17 mouse cellular contexts compared by ENCODE assay signal in the genomic region with DNA sequence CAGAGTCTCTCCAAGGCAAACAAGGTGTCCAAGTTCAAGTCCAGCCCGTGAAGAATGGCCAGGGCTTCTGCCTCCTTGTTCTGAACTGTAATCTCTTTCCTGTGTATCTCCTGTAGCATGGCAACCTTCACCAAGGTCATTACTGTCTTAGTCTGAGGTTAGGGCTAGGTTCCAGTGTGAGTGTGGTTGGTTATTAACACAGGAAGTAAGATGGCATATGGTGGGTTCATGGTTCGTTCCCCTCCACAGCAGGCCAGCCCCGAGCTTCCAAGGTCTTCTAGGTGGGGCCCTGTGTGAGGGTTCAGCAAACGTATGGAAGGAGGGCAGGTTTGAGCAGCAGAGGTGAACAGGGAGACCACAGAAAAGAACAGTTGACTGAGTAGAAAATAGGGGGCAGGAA. TPM values are rescaled to one million over a fixed set of nuclear protein-coding genes. Genes with fewer than 3 reads are reported as not detected.
DNase-seq lines count a peak whose midpoint lies in the region; ATAC-seq and TF ChIP-seq lines count a peak whose summit lies in the region.
"Had no signal": no experiment of that assay in that cellular context is flagged by ENCODE, and none has a peak within 500 bp of the region (broad histone marks: within the 10 kb centered on the region; RNA-seq: fewer than 3 reads in every experiment).

No protein-coding gene starts in this region.

- peaks cover 3% of the 10 kb centered on the region; the same call in 1 of the 2 replicates for H3K4me1 ChIP-seq in midbrain, embryonic 11.5 days (ENCODE audit: control insufficient read depth, insufficient read depth, low read length)
- H3K4me1 ChIP-seq in midbrain, postnatal 0 days (ENCODE audit: insufficient read depth, low read length) = no peaks in the 10 kb centered on the region

- H3K27me3 ChIP-seq in midbrain, embryonic 11.5 days (ENCODE audit: control insufficient read depth, insufficient read depth, low read length) = no peaks in the 10 kb centered on the region
- H3K27me3 ChIP-seq in midbrain, postnatal 0 days (ENCODE audit: insufficient read depth, low read length) = no peaks in the 10 kb centered on the region; the same call in 1 of the 2 replicates
- H3K27me3 ChIP-seq: forebrain, embryonic 13.5 days; heart, embryonic 12.5 days; hindbrain, embryonic 12.5 days had no signal

- H3K27ac ChIP-seq in midbrain, embryonic 11.5 days (ENCODE audit: low read depth, low read length) = no peak overlapping the region
- H3K27ac ChIP-seq in midbrain, postnatal 0 days (ENCODE audit: low read depth, low read length) = no peak overlapping the region
- no peak overlapping the region for H3K27ac ChIP-seq in layer of hippocampus, adult 2 months
- H3K27ac ChIP-seq: embryonic facial prominence, embryonic 10.5 days; forebrain, embryonic 13.5 days; hindbrain, embryonic 12.5 days had no signal

- no peak for TF ChIP-seq CTCF in midbrain, postnatal 0 days (IDR thresholded peaks at IDR 0.05)
- TF ChIP-seq CTCF in layer of hippocampus, adult 2 months (conservative IDR thresholded peaks at IDR 0.05) = no peak

- WGBS in midbrain, embryonic 11.5 days = 92% methylated on average over 4 of the region's 4 CpGs
- WGBS in midbrain, postnatal 0 days = 95% methylated on average over 4 of the region's 4 CpGs

- ATAC-seq in midbrain, embryonic 11.5 days (ENCODE audit: low FRiP score) = no peak
- no peak for ATAC-seq in midbrain, postnatal 0 days (ENCODE audit: low FRiP score)
- ATAC-seq: forebrain, embryonic 13.5 days; forebrain, postnatal 0 days had no signal

- no peaks in the 10 kb centered on the region for H3K9me3 ChIP-seq in midbrain, embryonic 11.5 days (ENCODE audit: control insufficient read depth, low read length)
- H3K9me3 ChIP-seq in midbrain, postnatal 0 days (ENCODE audit: low read length) = no peaks in the 10 kb centered on the region
- H3K9me3 ChIP-seq: embryonic facial prominence, embryonic 10.5 days; forebrain, embryonic 13.5 days; heart, embryonic 12.5 days; hindbrain, embryonic 12.5 days had no signal

- H3K9ac ChIP-seq in midbrain, embryonic 11.5 days (ENCODE audit: low read length) = no peak overlapping the region
- no peak overlapping the region for H3K9ac ChIP-seq in midbrain, postnatal 0 days (replicated peaks; ENCODE audit: low read length, poor library complexity, severe bottlenecking)
- H3K9ac ChIP-seq: forebrain, embryonic 13.5 days; forebrain, postnatal 0 days; heart, embryonic 12.5 days; hindbrain, embryonic 12.5 days had no signal

- H3K36me3 ChIP-seq in midbrain, embryonic 11.5 days (ENCODE audit: control insufficient read depth, insufficient read depth, low read length) = no peaks in the 10 kb centered on the region
- 0 out of 2 replicates have a peak, but pooled peaks cover 2% of the 10 kb centered on the region for H3K36me3 ChIP-seq in midbrain, postnatal 0 days (ENCODE audit: insufficient read depth, low read length)
- H3K36me3 ChIP-seq: hindbrain, embryonic 12.5 days had no signal

- no peak overlapping the region for H3K4me2 ChIP-seq in midbrain, embryonic 11.5 days
- no peak overlapping the region for H3K4me2 ChIP-seq in midbrain, postnatal 0 days (ENCODE audit: low read depth, low read length, poor library complexity, severe bottlenecking)
- H3K4me2 ChIP-seq: forebrain, embryonic 13.5 days; heart, embryonic 12.5 days; hindbrain, embryonic 12.5 days had no signal

- H3K4me3 ChIP-seq in midbrain, embryonic 11.5 days (ENCODE audit: low read depth, low read length) = no peak overlapping the region
- no peak overlapping the region for H3K4me3 ChIP-seq in midbrain, postnatal 0 days (ENCODE audit: low read depth, low read length)
- H3K4me3 ChIP-seq in layer of hippocampus, adult 2 months = no peak overlapping the region
- H3K4me3 ChIP-seq: embryonic facial prominence, embryonic 10.5 days; forebrain, embryonic 13.5 days; heart, embryonic 12.5 days; hindbrain, embryonic 12.5 days had no signal

- DNase-seq in kidney, adult 11 months = peak; percentile 43
- no peak for DNase-seq in kidney, postnatal 10 days
- DNase-seq in midbrain, embryonic 11.5 days (ENCODE audit: low spot score, missing footprints) = peak; percentile 64
- DNase-seq in midbrain, postnatal 0 days (ENCODE audit: low spot score) = no peak
- peak; percentile 39 to 43 for DNase-seq in kidney, postnatal 36 days
- DNase-seq in layer of hippocampus, adult 2 months (ENCODE audit: low spot score in 2 of 2) = no peak
- DNase-seq: adrenal gland, adult 2 months; adrenal gland, postnatal 25 days; cerebellum, adult 18-20 months; cerebellum, postnatal 10 days; forebrain, postnatal 0 days; gastrocnemius, postnatal 25 days; heart, postnatal 4 days had no signal

RNA-seq across cellular contexts. Expression of gene Ubiad1, which starts 12.1 kb away (rescaled TPM):
- 15.5 and 15.8 TPM in 2 replicates for polyA plus RNA-seq in midbrain, embryonic 11.5 days (2014; fragmentation: Nextera tagmentation; extraction: Ambion mirVana)
- 16.0 and 19.8 TPM in 2 replicates for total RNA-seq in midbrain, postnatal 0 days (2014; rRNA removed)
- polyA plus RNA-seq in midbrain, postnatal 0 days (2015; fragmentation: Nextera tagmentation; extraction: Ambion mirVana) = 12.7 and 14.6 TPM in 2 replicates
- 1 to 10 TPM; 8.1 to 8.7 TPM for total RNA-seq in layer of hippocampus, adult 2 months (2021)

RNA-seq across cellular contexts. Expression of gene Mtor, which starts 15.9 kb away (rescaled TPM):
- polyA plus RNA-seq in midbrain, embryonic 11.5 days (2014; fragmentation: Nextera tagmentation; extraction: Ambion mirVana) = 30.5 and 30.9 TPM in 2 replicates
- 54.5 and 59.6 TPM in 2 replicates for total RNA-seq in midbrain, postnatal 0 days (2014; rRNA removed)
- 24.3 and 27.8 TPM in 2 replicates for polyA plus RNA-seq in midbrain, postnatal 0 days (2015; fragmentation: Nextera tagmentation; extraction: Ambion mirVana)
- 100 to 1,000 TPM in 1 of 2 experiments, 10 to 100 TPM in 1; 95.2 to 100 TPM for total RNA-seq in layer of hippocampus, adult 2 months (2021)

Comparison
In these comparisons a context has a peak if more than half of its experiments do, and no peak if none do; other contexts are left out.
1. DNase-seq: peak in kidney, adult 11 months (single experiment), midbrain, embryonic 11.5 days (single experiment) and kidney, postnatal 36 days (2 of 2); none in kidney, postnatal 10 days (single experiment), midbrain, postnatal 0 days (single experiment) and layer of hippocampus, adult 2 months (0 of 2).